Mouse (Mus musculus) T-helper 1 cell (primary cell): Measurements from ENCODE around the gene Mien1.

Experiments used
- in situ Hi-C: fragments of 300-600 bp; cut with MboI, MseI; formaldehyde crosslinking; loops from one replicate; pipeline ENCODE4 v1.15.1; 2025; ENCODE audit warnings: high pct_unique_total_duplicates

Mien1 gene

GRCm38 (mm10) chr11:98428436-98428835, 10.4 kb downstream of the Mien1 start:
- in situ Hi-C loops, result no loop called here

GRCm38 (mm10) chr11:98426592-98426991, 12.2 kb downstream of the Mien1 start:
- in situ Hi-C loops, result no loop called here

- in situ Hi-C loops, result no loop called here
Observed at GRCm38 (mm10) chr11:98418939-98419547, 19.7 kb downstream of the Mien1 start.

- in situ Hi-C loops, result no loop called here
Observed at GRCm38 (mm10) chr11:98418273-98418672, 20.5 kb downstream of the Mien1 start.

- in situ Hi-C loops, result no loop called here
Observed at GRCm38 (mm10) chr11:98417074-98417473, 21.7 kb downstream of the Mien1 start.

- in situ Hi-C loops, result no loop called here
Observed at GRCm38 (mm10) chr11:98414162-98414561, 24.6 kb downstream of the Mien1 start.

GRCm38 (mm10) chr11:98413731-98414130, 25.1 kb downstream of the Mien1 start:
- in situ Hi-C loops, result no loop called here

- in situ Hi-C loops, result no loop called here
Observed at GRCm38 (mm10) chr11:98412797-98413301, 25.9 kb downstream of the Mien1 start.

- in situ Hi-C loops, result no loop called here
Observed at GRCm38 (mm10) chr11:98412273-98412796, 26.5 kb downstream of the Mien1 start, which contains the start of gene Erbb2. Gene Erbb2, plus strand, starts transcription at chr11:98412470.

GRCm38 (mm10) chr11:98409341-98409822, 29.4 kb downstream of the Mien1 start:
- in situ Hi-C loops, result no loop called here

GRCm38 (mm10) chr11:98408872-98409271, 29.9 kb downstream of the Mien1 start:
- in situ Hi-C loops, result no loop called here

- in situ Hi-C loops, result no loop called here
Observed at GRCm38 (mm10) chr11:98406621-98407020, 32.2 kb downstream of the Mien1 start.

- in situ Hi-C loops, result no loop called here
Observed at GRCm38 (mm10) chr11:98400816-98401215, 38.0 kb downstream of the Mien1 start.

GRCm38 (mm10) chr11:98400161-98400726, 38.5 kb downstream of the Mien1 start, which contains the start of gene Pgap3:
Gene Pgap3, minus strand, starts transcription at chr11:98400490.
- in situ Hi-C loops, result no loop called here

- in situ Hi-C loops, result no loop called here
Observed at GRCm38 (mm10) chr11:98397946-98398345, 40.8 kb downstream of the Mien1 start.

- in situ Hi-C loops, result no loop called here
Observed at GRCm38 (mm10) chr11:98395041-98395440, 43.8 kb downstream of the Mien1 start.

- in situ Hi-C loops, result no loop called here
Observed at GRCm38 (mm10) chr11:98394301-98394700, 44.5 kb downstream of the Mien1 start.

GRCm38 (mm10) chr11:98393317-98393716, 45.5 kb downstream of the Mien1 start:
- in situ Hi-C loops, result no loop called here

GRCm38 (mm10) chr11:98392645-98393044, 46.1 kb downstream of the Mien1 start:
- in situ Hi-C loops, result no loop called here

- in situ Hi-C loops, result no loop called here
Observed at GRCm38 (mm10) chr11:98392034-98392433, 46.8 kb downstream of the Mien1 start.

- in situ Hi-C loops, result no loop called here
Observed at GRCm38 (mm10) chr11:98390141-98390540, 48.6 kb downstream of the Mien1 start.

GRCm38 (mm10) chr11:98389221-98389780, 49.5 kb downstream of the Mien1 start:
- in situ Hi-C loops, result no loop called here

- in situ Hi-C loops, result no loop called here
Observed at GRCm38 (mm10) chr11:98388282-98388681, 50.5 kb downstream of the Mien1 start.
